Mouse (Mus musculus) spleen, adult 10 weeks (tissue): ENCODE data around the gene Gm7534. TPM values are rescaled to one million over a fixed set of nuclear protein-coding genes. Genes with fewer than 3 reads are reported as not detected.

Experiments
- polyA plus RNA-seq: library from polyadenylated mRNA; stranded (reverse); fragments of 350-450 nt; fragmentation: Illumina TruSeq; extraction: RNeasy Lipid Tissue Mini Kit (QIAGEN cat#74804); gene quantifications from one replicate; pipeline ENCODE4 v1.2.3, GENCODE M21; 2015; ENCODE audit warnings: low replicate concordance; ENCODE audit not compliant: insufficient read depth

The Gm7534 gene
- not detected for polyA plus RNA-seq

DNA sequence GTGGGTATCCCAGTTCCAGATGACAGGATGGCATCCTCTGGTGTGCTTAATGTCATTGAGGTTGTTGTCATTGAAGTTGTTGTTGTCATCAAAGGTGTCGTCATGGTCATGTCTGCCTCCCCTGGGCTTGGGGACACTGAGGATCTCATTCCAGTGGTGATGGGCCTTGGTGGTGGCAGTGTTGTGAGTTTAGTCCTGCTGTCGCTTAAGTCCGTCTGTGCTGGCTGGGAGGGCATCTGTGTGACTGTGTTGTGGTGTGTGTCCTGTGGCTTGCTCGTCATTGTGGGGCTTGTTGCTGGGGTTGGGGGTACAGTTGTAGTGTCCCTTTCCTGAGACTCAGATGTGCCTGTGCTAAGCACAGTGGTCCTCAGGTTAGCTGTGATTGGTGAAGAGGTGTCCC, at the start of gene Gm7534:
TSS of gene Gm7534 (minus strand) at position 101 of the 400 bp plus-strand sequence.

DNA sequence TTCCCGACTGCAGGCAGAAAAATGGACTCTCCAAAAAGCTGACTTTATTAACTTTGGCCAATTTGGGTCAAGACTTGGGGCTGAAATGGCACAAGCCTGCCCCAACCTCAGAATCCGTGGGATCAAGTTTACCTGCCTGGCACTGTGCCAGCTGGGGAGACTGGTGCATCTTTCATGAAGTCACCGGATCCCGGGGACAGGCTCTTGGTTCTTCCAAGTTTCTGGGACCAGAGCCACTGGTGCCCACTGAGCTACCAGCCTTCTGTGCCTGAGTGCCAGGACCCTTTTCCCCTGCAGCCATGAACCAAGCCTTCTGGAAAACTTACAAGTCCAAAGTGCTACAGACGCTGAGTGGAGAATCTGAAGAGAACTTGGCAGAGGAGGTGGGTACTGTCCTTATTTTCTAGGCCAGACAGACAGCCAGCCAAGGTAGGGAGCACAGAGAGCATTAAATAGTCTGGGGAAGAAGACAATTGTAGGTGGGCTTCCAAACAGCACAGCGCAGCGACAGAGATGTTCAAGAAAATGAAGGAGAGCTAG, 44.0 kb upstream of the Gm7534 start, which contains the start of gene Gm30191:
TSS of gene Gm30191 (plus strand) at position 217 of the 540 bp plus-strand sequence.

DNA sequence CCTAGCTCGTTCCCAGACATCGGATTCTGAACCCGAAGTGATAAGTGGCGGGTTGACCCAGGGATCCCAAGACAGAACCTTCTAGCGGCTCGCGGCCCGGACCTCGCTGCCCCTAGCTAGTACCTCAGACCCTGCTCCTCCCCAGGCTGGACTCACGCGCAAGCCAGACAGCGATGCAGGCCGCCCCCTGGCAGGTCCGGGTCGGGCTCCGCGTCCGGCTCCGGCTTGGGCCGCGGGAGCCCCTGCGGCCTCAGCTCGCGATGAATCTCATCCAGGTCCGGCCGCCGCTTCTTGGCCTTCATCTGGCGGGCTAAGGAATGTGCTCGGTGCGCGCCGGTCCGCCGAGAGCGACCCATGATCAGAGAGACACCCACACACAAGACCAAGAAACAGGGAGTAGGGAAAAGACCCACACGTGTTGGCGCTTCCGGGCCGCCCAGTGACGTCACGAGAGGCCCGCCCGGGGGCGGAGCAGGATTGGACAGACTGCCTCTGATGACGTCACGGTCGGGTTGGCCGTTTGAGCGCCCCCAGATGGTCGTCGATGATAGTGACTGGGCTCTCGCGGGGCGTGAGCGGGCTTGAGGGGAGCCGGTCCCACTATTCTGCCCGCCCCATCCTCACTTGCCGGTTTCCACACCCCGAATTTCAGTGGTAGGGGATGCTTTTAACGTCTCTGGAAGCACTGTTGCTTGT, 42.5 kb upstream of the Gm7534 start, which contains the start of gene Zfp593:
TSS of gene Zfp593 (minus strand) at position 445 of the 696 bp plus-strand sequence.

DNA sequence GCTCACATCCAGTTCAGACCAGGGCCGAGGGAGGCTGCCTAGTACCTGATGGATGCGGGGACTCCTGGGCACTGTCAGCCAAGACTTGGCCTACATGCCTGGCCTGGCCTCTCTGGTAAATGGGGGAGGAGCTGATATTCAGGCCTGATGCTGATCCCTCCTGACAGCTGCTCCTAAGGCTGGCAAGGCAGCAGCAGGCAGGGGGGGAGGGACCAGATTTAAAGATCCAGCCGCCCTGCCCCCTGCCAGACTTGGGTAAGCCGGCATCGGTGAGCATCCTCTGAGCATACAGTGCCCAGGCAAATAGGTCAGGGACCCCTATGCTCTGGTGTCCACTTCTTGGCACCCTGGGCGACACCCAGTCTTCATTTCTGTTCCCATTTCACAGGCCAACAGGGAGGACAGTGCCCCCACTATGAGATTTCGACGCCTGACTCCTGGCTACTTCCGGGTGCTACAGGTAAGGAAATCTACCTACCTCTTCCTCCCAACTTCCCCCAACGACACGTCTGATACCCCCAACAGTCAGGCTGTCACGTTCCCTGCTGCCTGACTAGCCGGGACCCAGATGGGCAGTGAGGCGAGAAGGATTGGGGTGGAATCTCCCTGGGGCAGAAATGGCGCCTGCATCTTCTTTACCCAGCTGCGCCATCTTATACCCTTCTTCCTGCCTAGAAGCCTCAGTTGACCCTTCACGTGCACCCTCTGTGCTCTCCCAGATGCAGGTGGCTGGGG, 40.9 kb upstream of the Gm7534 start, which contains the start of gene E130218I03Rik:
TSS of gene E130218I03Rik (plus strand) at position 147 of the 735 bp plus-strand sequence.

DNA sequence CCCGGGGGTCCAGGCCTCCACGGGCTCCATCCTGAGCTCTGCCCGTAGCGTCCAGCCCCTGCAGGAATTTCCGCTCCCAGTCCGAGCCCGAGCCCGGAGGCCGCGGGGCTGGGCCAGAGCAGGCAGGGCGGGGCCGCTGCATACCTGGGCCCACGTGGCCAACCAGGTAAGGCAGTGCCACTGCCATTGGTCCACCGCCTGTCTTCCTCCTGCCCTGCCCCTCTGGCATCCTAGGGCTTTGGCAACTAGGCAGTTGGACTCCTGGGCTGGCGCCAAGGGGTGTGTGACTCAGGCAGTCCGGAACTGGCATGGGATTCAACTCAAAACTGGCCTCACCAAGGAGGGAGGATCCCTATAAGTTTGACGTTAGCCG, 35.5 kb upstream of the Gm7534 start, which contains the start of gene Cnksr1:
TSS of gene Cnksr1 (minus strand) at position 121 of the 373 bp plus-strand sequence.

DNA sequence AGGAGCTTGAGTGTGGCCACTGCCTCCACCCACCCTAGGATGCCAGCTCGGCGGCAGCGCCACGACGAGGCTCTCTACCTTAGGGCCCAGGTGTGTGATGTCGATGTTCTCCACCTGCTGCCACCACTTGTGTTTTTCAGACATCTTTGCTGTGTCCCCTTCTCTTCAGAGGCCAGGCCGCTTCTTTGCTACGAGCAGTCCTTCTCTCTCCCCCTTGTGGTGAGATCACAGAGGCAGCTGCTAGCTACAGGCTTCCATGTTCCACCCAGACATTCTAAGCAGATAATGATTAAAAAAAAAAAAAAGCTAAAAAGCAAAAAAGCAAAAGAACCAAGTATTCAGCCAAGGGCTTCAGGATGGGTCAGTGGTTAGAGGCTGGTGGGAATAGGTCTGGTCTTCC, 24.4 kb upstream of the Gm7534 start, which contains the start of gene Catsper4:
TSS of gene Catsper4 (minus strand) at position 190 of the 400 bp plus-strand sequence.

Other genes with a start within 250 kb of the Gm7534 start
- 366 TPM for gene Hmgn2, start 234.4 kb downstream of the Gm7534 start, polyA plus RNA-seq
- 21.6 TPM for gene Dhdds, start 202.1 kb downstream of the Gm7534 start, polyA plus RNA-seq
- 0.08 TPM for gene Lin28a, start 184.2 kb downstream of the Gm7534 start, polyA plus RNA-seq
- gene Zfp683, start 149.2 kb downstream of the Gm7534 start, polyA plus RNA-seq: 0.95 TPM
- 3.5 TPM for gene Crybg2, start 142.2 kb downstream of the Gm7534 start, polyA plus RNA-seq
- 2,441 TPM for gene Cd52, start 107.9 kb downstream of the Gm7534 start, polyA plus RNA-seq
- gene Ubxn11, start 100.4 kb downstream of the Gm7534 start, polyA plus RNA-seq: 10.4 TPM
- 432 TPM for gene Sh3bgrl3, start 74.2 kb downstream of the Gm7534 start, polyA plus RNA-seq
- 23.9 TPM for gene Cep85, start 15.9 kb downstream of the Gm7534 start, polyA plus RNA-seq
- not detected for gene Catsper4, start 24.4 kb upstream of the Gm7534 start, polyA plus RNA-seq
- not detected for gene Cnksr1, start 35.4 kb upstream of the Gm7534 start, polyA plus RNA-seq
- gene E130218I03Rik, start 40.7 kb upstream of the Gm7534 start, polyA plus RNA-seq: not detected
- gene Zfp593, start 42.6 kb upstream of the Gm7534 start, polyA plus RNA-seq: 4.3 TPM
- gene Gm30191, start 43.9 kb upstream of the Gm7534 start, polyA plus RNA-seq: not detected
- 0.26 TPM for gene Grrp1, start 51.1 kb upstream of the Gm7534 start, polyA plus RNA-seq
- 22.6 TPM for gene Pdik1l, start 84.9 kb upstream of the Gm7534 start, polyA plus RNA-seq
- gene Trim63, start 112.1 kb upstream of the Gm7534 start, polyA plus RNA-seq: 0.50 TPM
- gene Slc30a2, start 140.2 kb upstream of the Gm7534 start, polyA plus RNA-seq: 2.0 TPM
- 6.7 TPM for gene Extl1, start 180.8 kb upstream of the Gm7534 start, polyA plus RNA-seq
- gene Pafah2, start 193.3 kb upstream of the Gm7534 start, polyA plus RNA-seq: 3.3 TPM